7 mouse cellular contexts compared by ENCODE assay signal in genomic region chrX:134307534-134308274, GRCm38 (mm10). TPM values are rescaled to one million over a fixed set of nuclear protein-coding genes. Genes with fewer than 3 reads are reported as not detected.
DNase-seq lines count a peak whose midpoint lies in the region; ATAC-seq and TF ChIP-seq lines count a peak whose summit lies in the region.

Gene Cenpi (plus strand): TSS chrX:134308084.

- no peak; the same call in 1 of the 2 replicates for TF ChIP-seq CTCF in kidney, adult 2 months (conservative IDR thresholded peaks at IDR 0.05; ENCODE audit: insufficient read depth, insufficient read length, low read depth, low read length)
- TF ChIP-seq CTCF in spleen, adult 2 months (IDR thresholded peaks at IDR 0.05; ENCODE audit: extremely low read depth, insufficient read depth, insufficient read length, insufficient replicate concordance) = no peak

- peak; percentile 35 for TF ChIP-seq POLR2A in kidney, adult 2 months (IDR thresholded peaks at IDR 0.05; ENCODE audit: low read depth, low read length)
- peak; percentile 29; the same call in 1 of the 2 replicates for TF ChIP-seq POLR2A in spleen, adult 2 months (IDR thresholded peaks at IDR 0.05; ENCODE audit: low read depth, low read length)

- 0 out of 2 replicates have a peak within 1 kb of the TSS, but pooled peaks have one; percentile 30 for H3K9ac ChIP-seq in embryonic facial prominence, embryonic 12.5 days
- H3K9ac ChIP-seq in limb, embryonic 12.5 days (replicated peaks) = peak within 1 kb of the TSS; percentile 56
- H3K9ac ChIP-seq in midbrain, embryonic 15.5 days = no peak within 1 kb of the TSS; the same call in 1 of the 2 replicates

- H3K4me2 ChIP-seq in embryonic facial prominence, embryonic 12.5 days (replicated peaks) = peak within 1 kb of the TSS; percentile 44
- peak within 1 kb of the TSS; percentile 53 for H3K4me2 ChIP-seq in limb, embryonic 12.5 days
- peak within 1 kb of the TSS; percentile 53 for H3K4me2 ChIP-seq in midbrain, embryonic 15.5 days

- peak; percentile 90 for ATAC-seq in embryonic facial prominence, embryonic 12.5 days (ENCODE audit: insufficient number of reproducible peaks, insufficient read depth, low FRiP score, low TSS enrichment)
- peak; percentile 94 for ATAC-seq in limb, embryonic 12.5 days (ENCODE audit: insufficient number of reproducible peaks, insufficient read depth, low FRiP score, low TSS enrichment, low read depth)
- ATAC-seq in midbrain, embryonic 15.5 days (replicated peaks) = peak; percentile 98

- 21% methylated on average over 36 of the region's 36 CpGs for WGBS in embryonic facial prominence, embryonic 12.5 days
- WGBS in kidney, adult 2 months = 1% methylated on average over 36 of the region's 36 CpGs
- WGBS in limb, embryonic 12.5 days = 11% methylated on average over 36 of the region's 36 CpGs
- 28% methylated on average over 36 of the region's 36 CpGs for WGBS in midbrain, embryonic 15.5 days
- WGBS in spleen, adult 2 months = 32% methylated on average over 36 of the region's 36 CpGs

- H3K36me3 ChIP-seq in embryonic facial prominence, embryonic 12.5 days = no peaks in the 10 kb centered on the region
- H3K36me3 ChIP-seq in kidney, adult 2 months (ENCODE audit: control insufficient read depth, insufficient read depth, low read length) = no peaks in the 10 kb centered on the region
- peaks cover 4% of the 10 kb centered on the region; the same call in 1 of the 2 replicates for H3K36me3 ChIP-seq in limb, embryonic 12.5 days
- no peaks in the 10 kb centered on the region for H3K36me3 ChIP-seq in midbrain, embryonic 15.5 days (replicated peaks)
- H3K36me3 ChIP-seq in spleen, adult 2 months (ENCODE audit: control insufficient read depth, insufficient read depth, low read length) = no peaks in the 10 kb centered on the region

- peak within 1 kb of the TSS; percentile 40 for H3K4me3 ChIP-seq in embryonic facial prominence, embryonic 12.5 days
- peak within 1 kb of the TSS; percentile 52 for H3K4me3 ChIP-seq in kidney, adult 2 months (ENCODE audit: insufficient read depth, low read depth, low read length)
- H3K4me3 ChIP-seq in limb, embryonic 12.5 days (replicated peaks) = peak within 1 kb of the TSS; percentile 43
- H3K4me3 ChIP-seq in midbrain, embryonic 15.5 days = peak within 1 kb of the TSS; percentile 41
- peak within 1 kb of the TSS; percentile 55 for H3K4me3 ChIP-seq in spleen, adult 2 months (ENCODE audit: extremely low read depth, insufficient read depth, insufficient read length)

- no peaks in the 10 kb centered on the region for H3K4me1 ChIP-seq in embryonic facial prominence, embryonic 12.5 days
- no peaks in the 10 kb centered on the region; the same call in 1 of the 2 replicates for H3K4me1 ChIP-seq in kidney, adult 2 months (ENCODE audit: control insufficient read depth, insufficient read depth, low read length)
- H3K4me1 ChIP-seq in limb, embryonic 12.5 days (replicated peaks) = no peaks in the 10 kb centered on the region
- H3K4me1 ChIP-seq in midbrain, embryonic 15.5 days = peaks cover 5% of the 10 kb centered on the region; the same call in 1 of the 2 replicates
- 0 out of 2 replicates have a peak, but pooled peaks cover 2% of the 10 kb centered on the region for H3K4me1 ChIP-seq in spleen, adult 2 months (ENCODE audit: control insufficient read depth, insufficient read depth, insufficient read length)

- no peaks in the 10 kb centered on the region for H3K9me3 ChIP-seq in embryonic facial prominence, embryonic 12.5 days
- H3K9me3 ChIP-seq in limb, embryonic 12.5 days = no peaks in the 10 kb centered on the region
- no peaks in the 10 kb centered on the region for H3K9me3 ChIP-seq in midbrain, embryonic 15.5 days

- H3K27me3 ChIP-seq in embryonic facial prominence, embryonic 12.5 days = no peaks in the 10 kb centered on the region
- no peaks in the 10 kb centered on the region for H3K27me3 ChIP-seq in kidney, adult 2 months (replicated peaks; ENCODE audit: control insufficient read depth, insufficient read depth, low read length)
- peaks cover 9% of the 10 kb centered on the region; the same call in 1 of the 2 replicates for H3K27me3 ChIP-seq in limb, embryonic 12.5 days
- no peaks in the 10 kb centered on the region for H3K27me3 ChIP-seq in midbrain, embryonic 15.5 days (replicated peaks)
- no peaks in the 10 kb centered on the region for H3K27me3 ChIP-seq in spleen, adult 2 months (ENCODE audit: control insufficient read depth, insufficient read depth, low read length)

- peak; percentile 86 for DNase-seq in adrenal gland, postnatal 25 days
- DNase-seq in heart, adult 18-20 months = peak; percentile 87 to 91
- DNase-seq in kidney, adult 2 months = peak; percentile 91
- DNase-seq in spleen, adult 2 months (ENCODE audit: low read depth in 1 of 2, low spot score in 2 of 2) = peak; percentile 73 to 82

- 0 out of 2 replicates have a peak within 1 kb of the TSS, but pooled peaks have one; percentile 36 for H3K27ac ChIP-seq in embryonic facial prominence, embryonic 12.5 days
- peak within 1 kb of the TSS; percentile 76 for H3K27ac ChIP-seq in kidney, adult 2 months (ENCODE audit: insufficient read depth, low read depth, low read length)
- H3K27ac ChIP-seq in limb, embryonic 12.5 days = 0 out of 2 replicates have a peak within 1 kb of the TSS, but pooled peaks have one; percentile 19
- H3K27ac ChIP-seq in midbrain, embryonic 15.5 days = peak within 1 kb of the TSS; percentile 50
- H3K27ac ChIP-seq in spleen, adult 2 months (ENCODE audit: insufficient read depth, low read length) = peak within 1 kb of the TSS; percentile 86

RNA-seq across cellular contexts. Expression of gene Cenpi, which starts in this region (rescaled TPM):
- total RNA-seq in adrenal gland, postnatal 25 days (2021) = 3.1 and 5.5 TPM in 2 replicates
- polyA plus RNA-seq in embryonic facial prominence, embryonic 12.5 days (2016; fragmentation: Nextera tagmentation; extraction: Ambion mirVana) = 24.8 and 26.5 TPM in 2 replicates
- under 1 TPM; 0.30 to 0.64 TPM for total RNA-seq in heart, adult 18-20 months (2021)
- polyA plus RNA-seq in kidney, adult 2 months (2012; rRNA removed) = 0.09 and 0.23 TPM in 2 replicates
- 29.7 and 33.5 TPM in 2 replicates for polyA plus RNA-seq in limb, embryonic 12.5 days (2016; fragmentation: Nextera tagmentation; extraction: Ambion mirVana)
- 5.2 and 6.3 TPM in 2 replicates for polyA plus RNA-seq in midbrain, embryonic 15.5 days (2015; fragmentation: Nextera tagmentation; extraction: Ambion mirVana)
- 0.53 and 0.76 TPM in 2 replicates for polyA plus RNA-seq in spleen, adult 2 months (2012; rRNA removed)

Comparison
In these comparisons a context has a peak if more than half of its experiments do, and no peak if none do; other contexts are left out.
1. Peak in every context shown above with its lines: DNase-seq, ATAC-seq, H3K4me3 ChIP-seq and H3K27ac ChIP-seq.
2. Peak in DNase-seq in heart, adult 18-20 months; RNA of the gene not detected or under 1 TPM.
3. Peak in DNase-seq, H3K4me3 ChIP-seq and H3K27ac ChIP-seq in kidney, adult 2 months; RNA of the gene not detected or under 1 TPM.
4. Peak in DNase-seq, H3K4me3 ChIP-seq and H3K27ac ChIP-seq in spleen, adult 2 months; RNA of the gene not detected or under 1 TPM.
5. H3K27ac ChIP-seq: peak in every context shown above with its lines; median percentile 86 in spleen, adult 2 months; 76 in kidney, adult 2 months; 50 in midbrain, embryonic 15.5 days; 36 in embryonic facial prominence, embryonic 12.5 days; 19 in limb, embryonic 12.5 days.